Mouse (Mus musculus) large intestine, adult 2 months (tissue): ENCODE measurements at regions not wholly inside any gene's neighbourhood (a gene's known extent, or its start where the extent isn't known, plus 50 kb on each side); places are given as distances from the start of the nearest gene placed in this dataset.

Experiments used
- DNase-seq: peaks from one replicate; pipeline ENCODE4 v3.0.0-alpha.2; 2012; ENCODE audit warnings: low read depth, low spot score
- WGBS: fragments of 180-500 bp; shearing (Covaris S2); methylation state at CpG from one replicate; pipeline ENCODE4 v1.1.7; 2018; 5-methylcytosine and 5-hydroxymethylcytosine counted together

DNA sequence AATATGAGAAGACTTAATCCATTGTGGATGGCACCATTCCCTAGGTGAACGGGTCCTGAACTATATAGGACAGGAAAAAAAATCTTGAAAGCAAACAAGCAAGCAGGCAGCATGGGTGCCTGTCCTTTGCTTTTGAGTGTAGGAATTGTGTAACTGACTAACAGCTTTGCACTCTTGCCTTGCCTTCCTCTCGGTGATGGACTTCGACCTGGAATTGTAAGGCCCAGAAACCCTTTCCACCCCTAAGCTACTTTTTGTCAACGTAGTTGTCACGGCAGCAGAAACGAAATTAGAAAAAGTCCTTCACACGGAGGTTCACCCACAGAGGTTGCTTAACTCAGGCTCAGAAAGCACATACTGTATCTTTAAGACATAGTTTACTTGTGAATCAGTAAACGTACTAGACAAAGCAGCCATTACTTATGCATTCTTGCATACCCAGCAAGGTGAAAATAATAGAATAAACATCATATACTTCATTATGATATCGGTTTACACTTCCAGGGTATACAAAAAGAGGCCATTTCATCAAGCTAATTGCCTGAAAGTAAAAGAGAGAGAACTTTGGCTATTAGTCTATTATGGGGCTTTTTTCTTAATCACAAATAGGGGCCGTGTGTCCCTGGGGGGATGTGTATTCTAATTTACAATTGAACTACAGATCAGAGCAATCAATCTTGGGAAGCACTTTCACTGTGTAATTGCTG, 57.1 kb upstream of the Nr2f2 start:
- 48% methylated on average over 10 of the region's 10 CpGs for WGBS
- no peak for DNase-seq

DNA sequence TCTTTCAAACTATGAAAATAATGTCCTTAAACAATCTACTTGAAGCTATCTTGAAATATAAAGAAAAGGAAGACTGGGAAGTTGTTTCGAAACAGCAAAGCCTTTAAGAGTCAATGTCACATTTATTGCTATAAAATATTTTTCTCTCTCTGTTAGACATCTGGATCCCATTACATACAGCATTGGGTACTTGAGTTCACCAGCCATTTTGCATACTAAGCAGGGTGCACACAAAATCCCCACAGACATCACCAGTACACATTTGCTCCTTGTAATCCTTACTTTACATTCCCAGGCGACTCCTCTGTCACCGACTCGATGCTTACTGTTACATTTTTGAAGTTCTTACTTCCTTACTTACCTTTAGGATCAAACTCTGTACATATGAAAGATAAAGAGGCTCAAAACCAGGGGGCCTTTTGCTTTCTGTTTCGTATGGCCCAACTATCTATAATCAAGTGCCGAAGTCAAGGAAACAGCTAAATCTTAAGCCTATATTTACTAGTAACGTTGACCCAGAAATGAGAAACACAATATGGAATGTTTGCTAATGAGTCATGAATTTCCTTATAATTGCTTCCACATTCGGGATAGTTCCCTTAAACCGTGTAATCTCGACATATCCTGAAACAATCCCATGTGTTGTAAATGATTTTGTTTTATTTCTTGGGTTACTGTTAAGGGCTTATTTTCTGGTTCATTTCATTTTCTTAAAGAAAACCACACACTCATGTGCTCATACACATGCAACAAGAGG, 49.8 kb upstream of the Nr2f2 start:
- 49% methylated on average over 10 of the region's 10 CpGs for WGBS
- DNase-seq, result no peak
